Mouse (Mus musculus) megakaryocyte, embryonic 14.5 days (primary cell): ENCODE data around the gene Fbxl12.

ENCODE experiments used
- FLI1 ChIP-seq: IDR thresholded peaks from 2 replicates; pipeline ENCODE4 v1.6.1; 2012; ENCODE audit warnings: low read length, inconsistent platforms, mixed read lengths
- GATA1 ChIP-seq: IDR thresholded peaks from 3 replicates; pipeline ENCODE4 v1.6.1; 2012; ENCODE audit warnings: mixed read lengths, low read length, inconsistent platforms, borderline replicate concordance

- TF ChIP-seq GATA1 (no peak), FLI1 (no peak)
Observed at GRCm38 (mm10) chr9:20571060-20571459, 73.5 kb downstream of the Fbxl12 start.
